Mouse (Mus musculus) hindbrain, embryonic 11.5 days (tissue): ENCODE measurements around the gene Vangl1. TPM values are rescaled to one million over a fixed set of nuclear protein-coding genes. Genes with fewer than 3 reads are reported as not detected.

Experiments
- ATAC-seq: fragments of 200-750 bp; cut with Nextera tagmentation; 2 replicates; pipeline ENCODE4 v1.8.0; 2017; ENCODE audit warnings: mild to moderate bottlenecking, moderate TSS enrichment, moderate library complexity; ENCODE audit not compliant: low FRiP score
- DNase-seq: peaks from one replicate; pipeline ENCODE4 v3.0.0-alpha.2; 2015; ENCODE audit warnings: low spot score
- H3K27ac ChIP-seq: fragments of 300-500 bp; sonication (generic); 2 replicates; pipeline ENCODE4 v1.5.1; 2014; ENCODE audit warnings: mild to moderate bottlenecking, low read depth, low read length
- H3K27me3 ChIP-seq: fragments of 300-500 bp; sonication (generic); 2 replicates; pipeline ENCODE4 v1.6.1; 2014; ENCODE audit warnings: mild to moderate bottlenecking, low read length, moderate library complexity, mixed read lengths; ENCODE audit not compliant: control insufficient read depth, insufficient read depth
- H3K36me3 ChIP-seq: fragments of 300-500 bp; sonication (generic); 2 replicates; pipeline ENCODE4 v1.6.1; 2014; ENCODE audit warnings: mild to moderate bottlenecking, low read length, moderate library complexity, mixed read lengths; ENCODE audit not compliant: control insufficient read depth, insufficient read depth
- H3K4me1 ChIP-seq: fragments of 300-500 bp; sonication (generic); replicated peaks from 2 replicates; pipeline ENCODE4 v1.6.1; 2014; ENCODE audit warnings: low read length, mixed read lengths; ENCODE audit not compliant: control insufficient read depth, insufficient read depth
- H3K4me2 ChIP-seq: fragments of 300-500 bp; sonication (generic); replicated peaks from 2 replicates; pipeline ENCODE4 v1.6.1; 2014; ENCODE audit warnings: mild to moderate bottlenecking, low read depth, low read length
- H3K4me3 ChIP-seq: fragments of 300-500 bp; sonication (generic); 2 replicates; pipeline ENCODE4 v1.5.1; 2014; ENCODE audit warnings: low read depth, low read length
- H3K9ac ChIP-seq: fragments of 300-500 bp; sonication (generic); 2 replicates; pipeline ENCODE4 v1.6.1; 2014; ENCODE audit warnings: low read depth, low read length
- H3K9me3 ChIP-seq: fragments of 300-500 bp; sonication (generic); 2 replicates; pipeline ENCODE4 v1.6.1; 2016; ENCODE audit warnings: low read length; ENCODE audit not compliant: control insufficient read depth
- WGBS: fragments of 180-500 bp; shearing (Covaris S2); extraction: QIAGEN DNeasy Blood & Tissue Kit; methylation state at CpG from one replicate; pipeline ENCODE4 v1.1.7; 2014; 5-methylcytosine and 5-hydroxymethylcytosine counted together
- polyA plus RNA-seq: library from polyadenylated mRNA; unstranded; fragments of >200 nt; fragmentation: Nextera tagmentation; extraction: Ambion mirVana; gene quantifications from 2 replicates; pipeline ENCODE4 v1.2.1, GENCODE M21; 2014

The Vangl1 gene
- polyA plus RNA-seq, 1 experiment from 2014 or later: 12.3 TPM

DNA sequence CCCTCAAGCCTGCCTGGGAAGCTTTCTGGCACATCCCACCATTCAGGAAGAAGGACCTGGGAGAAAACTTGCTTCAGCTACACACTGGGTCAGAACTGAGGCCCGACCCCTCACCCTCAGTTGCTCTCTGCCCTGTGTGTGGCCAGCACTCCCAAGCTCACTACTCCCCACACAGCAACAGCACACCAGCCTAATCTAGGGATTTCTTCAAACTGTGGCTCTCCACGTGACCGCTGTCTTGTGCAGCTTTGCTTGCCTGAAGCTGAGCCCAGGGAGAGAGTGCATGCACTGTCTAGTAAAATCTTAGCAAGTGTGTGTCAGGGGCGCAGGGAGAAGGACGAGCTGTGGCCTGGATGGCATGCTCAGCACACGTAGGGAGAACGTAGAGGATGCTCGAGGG, 18.3 kb upstream of the Vangl1 start:
- Histone ChIP-seq H3K9me3 (no peaks in the 10 kb centered on the region; the same call in 1 of the 2 replicates), H3K4me1 (no peaks in the 10 kb centered on the region), H3K27ac (no peak overlapping the region), H3K4me3 (no peak overlapping the region), H3K9ac (no peak overlapping the region), H3K36me3 (no peaks in the 10 kb centered on the region), H3K27me3 (no peaks in the 10 kb centered on the region), H3K4me2 (no peak overlapping the region)
- 80% methylated on average over 8 of the region's 8 CpGs for WGBS
- ATAC-seq (no peak), DNase-seq (no peak)

DNA sequence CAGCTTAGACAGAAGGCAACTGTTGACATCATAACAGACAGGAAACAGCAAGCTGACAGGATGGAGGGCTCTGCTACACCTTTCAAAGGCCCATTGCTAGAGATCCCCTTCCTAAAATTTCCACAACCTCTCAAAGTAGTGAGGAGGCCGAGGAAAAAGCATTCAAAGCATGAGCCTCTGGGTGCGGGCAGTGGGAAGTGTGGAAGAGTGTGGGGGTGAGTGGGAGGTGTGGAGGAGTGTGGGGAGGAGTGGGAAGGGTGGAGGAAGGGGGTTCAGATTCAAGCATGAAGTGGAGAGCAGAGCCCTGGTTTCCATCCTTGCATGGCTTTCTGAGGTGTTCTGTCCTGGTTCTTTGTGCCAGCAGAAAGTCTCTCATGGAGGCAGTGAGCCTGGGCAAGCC, 13.8 kb upstream of the Vangl1 start:
- DNase-seq: no peak
- Histone ChIP-seq H3K36me3 (no peaks in the 10 kb centered on the region), H3K27me3 (no peaks in the 10 kb centered on the region), H3K4me1 (no peaks in the 10 kb centered on the region), H3K4me3 (no peak overlapping the region), H3K9me3 (no peaks in the 10 kb centered on the region), H3K4me2 (no peak overlapping the region), H3K27ac (no peak overlapping the region), H3K9ac (no peak overlapping the region)
- ATAC-seq: no peak
- 69% methylated on average over 2 of the region's 2 CpGs for WGBS

DNA sequence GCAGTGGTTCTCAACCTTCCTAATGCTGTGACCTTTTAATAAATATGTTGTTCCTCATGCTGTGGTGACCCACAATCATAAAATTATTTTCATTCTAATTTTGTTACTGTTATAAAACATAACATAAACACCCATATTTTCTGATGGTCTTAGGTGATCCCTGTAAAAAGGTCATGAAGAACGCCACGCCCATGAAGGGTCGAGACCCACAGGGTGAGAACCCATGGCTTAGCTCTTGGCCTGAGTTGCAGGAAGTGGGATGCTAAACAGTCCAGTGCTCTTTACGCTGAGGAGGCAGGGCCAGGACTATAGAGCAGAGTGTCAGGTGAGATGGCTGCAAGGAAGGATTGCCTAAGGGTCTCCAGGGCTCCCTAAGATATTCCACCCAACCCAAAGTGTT, 10.2 kb upstream of the Vangl1 start:
- no peak overlapping the region for H3K4me3 ChIP-seq
- H3K36me3 ChIP-seq: no peaks in the 10 kb centered on the region
- no peak overlapping the region for H3K9ac ChIP-seq
- H3K4me2 ChIP-seq: no peak overlapping the region
- H3K4me1 ChIP-seq: no peaks in the 10 kb centered on the region
- no peak overlapping the region for H3K27ac ChIP-seq
- 91% methylated on average over 4 of the region's 4 CpGs for WGBS
- ATAC-seq (no peak), DNase-seq (no peak)
- H3K27me3 ChIP-seq: no peaks in the 10 kb centered on the region
- H3K9me3 ChIP-seq: no peaks in the 10 kb centered on the region

DNA sequence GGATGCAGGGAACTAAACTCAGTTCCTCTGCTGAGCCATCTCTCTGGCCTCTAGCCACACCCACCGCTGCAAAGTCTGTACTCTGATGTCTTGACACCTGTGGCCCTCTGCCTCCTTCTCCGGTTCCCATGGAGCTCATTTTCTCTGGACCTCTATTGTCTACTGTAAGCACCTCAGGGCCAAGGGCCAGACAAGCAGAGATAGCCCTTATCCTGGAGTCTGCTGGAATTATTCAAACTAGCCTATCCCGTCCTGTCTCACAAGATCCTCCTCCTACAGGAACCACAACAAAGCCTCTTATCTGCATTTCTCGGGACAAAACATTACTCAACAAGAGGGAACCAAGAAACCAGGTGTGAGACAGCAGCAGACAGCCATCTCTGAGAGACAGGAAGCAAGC, 9.8 kb upstream of the Vangl1 start:
- H3K27me3 ChIP-seq: no peaks in the 10 kb centered on the region
- H3K4me2 ChIP-seq: no peak overlapping the region
- WGBS: 64% methylated on average over 4 of the region's 4 CpGs
- H3K27ac ChIP-seq: no peak overlapping the region
- no peaks in the 10 kb centered on the region for H3K36me3 ChIP-seq
- H3K4me3 ChIP-seq: no peak overlapping the region
- DNase-seq (no peak), ATAC-seq (no peak)
- H3K9ac ChIP-seq: no peak overlapping the region
- H3K4me1 ChIP-seq: no peaks in the 10 kb centered on the region
- no peaks in the 10 kb centered on the region for H3K9me3 ChIP-seq

DNA sequence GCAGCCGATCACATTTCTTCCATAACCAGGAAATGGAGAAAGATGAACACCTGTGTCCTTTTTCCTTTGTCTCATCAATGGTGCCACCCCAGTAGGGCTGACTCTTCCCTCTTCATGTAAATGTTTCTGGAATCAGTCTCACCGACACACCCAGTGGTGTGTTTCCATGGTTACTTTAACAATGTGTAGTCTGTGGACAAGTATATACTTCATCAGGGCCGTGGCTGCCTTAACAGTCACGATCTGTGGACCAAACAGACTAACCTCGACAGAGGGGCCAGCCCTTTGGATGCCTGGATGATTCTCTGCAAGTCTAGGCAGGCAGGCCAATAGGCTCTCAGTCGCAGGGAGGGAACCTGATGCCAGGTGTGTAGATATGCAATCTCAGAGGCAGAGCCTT, 8.4 kb upstream of the Vangl1 start:
- H3K4me3 ChIP-seq: no peak overlapping the region
- H3K4me1 ChIP-seq: no peaks in the 10 kb centered on the region
- DNase-seq (no peak), ATAC-seq (no peak)
- 60% methylated on average over 6 of the region's 6 CpGs for WGBS
- no peaks in the 10 kb centered on the region for H3K36me3 ChIP-seq
- H3K9me3 ChIP-seq: no peaks in the 10 kb centered on the region
- H3K9ac ChIP-seq: no peak overlapping the region
- H3K27ac ChIP-seq: no peak overlapping the region
- no peak overlapping the region for H3K4me2 ChIP-seq
- H3K27me3 ChIP-seq: no peaks in the 10 kb centered on the region

DNA sequence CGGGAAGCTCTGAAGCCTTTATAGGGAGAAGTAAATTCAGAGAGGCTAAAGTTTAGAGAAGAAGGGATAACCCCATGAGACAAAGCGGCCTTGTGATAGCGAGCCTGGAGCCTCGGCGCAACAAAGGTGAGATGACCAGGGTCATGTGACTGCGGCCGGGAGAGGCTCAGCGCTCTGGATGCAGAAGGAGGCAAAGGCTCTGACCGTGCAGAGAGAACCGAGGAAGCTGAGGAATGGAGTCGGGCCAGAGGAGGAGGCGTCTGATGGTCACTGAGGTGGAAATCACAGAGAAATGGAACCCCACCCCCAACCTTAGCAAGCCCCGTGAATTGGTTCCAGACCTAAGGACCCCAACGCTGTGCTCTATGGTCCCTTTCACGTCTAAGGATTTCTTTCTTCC, 7.8 kb upstream of the Vangl1 start:
- no peak for DNase-seq
- H3K9ac ChIP-seq: no peak overlapping the region
- H3K4me1 ChIP-seq: no peaks in the 10 kb centered on the region
- ATAC-seq: no peak
- H3K9me3 ChIP-seq: no peaks in the 10 kb centered on the region
- 83% methylated on average over 15 of the region's 15 CpGs for WGBS
- no peak overlapping the region for H3K4me2 ChIP-seq
- no peaks in the 10 kb centered on the region for H3K36me3 ChIP-seq
- no peak overlapping the region for H3K4me3 ChIP-seq
- H3K27ac ChIP-seq: no peak overlapping the region
- H3K27me3 ChIP-seq: no peaks in the 10 kb centered on the region

DNA sequence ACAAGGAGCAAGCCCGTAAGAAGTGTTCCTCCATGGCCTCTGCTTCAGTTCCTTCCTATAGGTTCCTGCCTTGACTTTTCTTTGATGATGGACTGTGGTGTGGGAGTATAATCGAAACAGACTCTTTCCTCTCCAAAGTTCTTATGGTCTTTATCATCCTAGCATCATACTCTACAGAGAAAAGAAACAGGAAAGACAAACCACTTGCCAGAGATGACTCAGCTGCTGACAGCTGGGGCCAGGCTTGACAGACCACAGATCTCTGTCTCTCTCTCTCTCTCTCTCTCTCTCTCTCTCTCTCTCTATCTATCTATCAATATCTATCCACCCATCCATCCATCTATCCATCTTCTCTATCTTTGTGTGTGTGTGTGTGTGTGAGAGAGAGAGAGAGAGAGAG, 6.8 kb upstream of the Vangl1 start:
- Histone ChIP-seq H3K27me3 (no peaks in the 10 kb centered on the region; the same call in 1 of the 2 replicates), H3K27ac (no peak overlapping the region), H3K36me3 (no peaks in the 10 kb centered on the region), H3K9me3 (no peaks in the 10 kb centered on the region), H3K9ac (no peak overlapping the region), H3K4me1 (no peaks in the 10 kb centered on the region), H3K4me2 (no peak overlapping the region), H3K4me3 (no peak overlapping the region)
- ATAC-seq (no peak), DNase-seq (no peak)
- 86% methylated on average over 2 of the region's 2 CpGs for WGBS

DNA sequence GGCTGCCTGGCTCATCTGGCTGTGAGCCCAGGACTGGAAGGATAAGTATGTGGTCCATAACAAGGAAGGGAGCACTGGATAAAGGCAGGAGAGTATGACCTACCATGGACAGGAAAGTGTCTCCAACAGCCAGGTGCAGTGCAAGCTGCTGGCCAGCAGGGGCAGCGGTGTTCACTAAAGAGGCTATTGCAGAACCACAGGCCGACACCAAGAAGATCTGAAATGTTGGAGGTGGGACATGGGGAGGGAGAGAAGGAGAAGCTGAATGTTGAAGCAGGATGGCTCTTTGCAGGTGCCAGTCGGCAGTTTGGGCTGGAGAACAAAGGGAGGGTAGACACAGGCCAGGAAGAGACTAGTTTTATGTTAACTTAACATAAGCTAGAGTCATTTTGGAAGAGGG, 6.3 kb upstream of the Vangl1 start:
- DNase-seq (peak; percentile 44), ATAC-seq (no peak)
- H3K4me3 ChIP-seq: no peak overlapping the region
- no peak overlapping the region for H3K9ac ChIP-seq
- no peaks in the 10 kb centered on the region for H3K36me3 ChIP-seq
- H3K9me3 ChIP-seq: no peaks in the 10 kb centered on the region
- no peaks in the 10 kb centered on the region for H3K4me1 ChIP-seq
- H3K27ac ChIP-seq: no peak overlapping the region
- 62% methylated on average over 3 of the region's 3 CpGs for WGBS
- H3K27me3 ChIP-seq: peaks cover under 1% of the 10 kb centered on the region; the same call in 1 of the 2 replicates
- no peak overlapping the region for H3K4me2 ChIP-seq

DNA sequence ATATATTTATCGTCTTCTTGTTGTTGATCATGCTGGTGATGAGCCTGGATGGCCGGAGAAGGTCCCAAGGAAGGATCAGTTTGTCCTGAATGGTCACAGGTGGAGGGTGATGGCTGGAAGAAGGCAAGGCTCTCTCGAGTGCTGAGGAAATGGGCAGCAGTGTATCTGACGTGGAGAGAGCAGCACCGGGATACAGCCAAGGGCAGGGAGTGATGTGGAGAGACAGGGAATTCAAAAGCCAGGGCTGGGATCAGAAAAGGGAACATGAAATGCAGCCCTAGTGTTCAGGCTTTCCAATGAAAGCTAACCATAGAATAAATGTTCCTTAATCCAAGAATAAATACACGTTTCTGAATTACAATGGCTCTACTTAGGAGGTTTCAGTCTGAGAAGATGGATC, 4.4 kb upstream of the Vangl1 start:
- Histone ChIP-seq H3K4me2 (no peak overlapping the region), H3K27ac (no peak overlapping the region), H3K4me3 (no peak overlapping the region), H3K9me3 (no peaks in the 10 kb centered on the region), H3K4me1 (no peaks in the 10 kb centered on the region; the same call in 1 of the 2 replicates), H3K27me3 (peaks cover 5% of the 10 kb centered on the region; the same call in 1 of the 2 replicates), H3K36me3 (no peaks in the 10 kb centered on the region), H3K9ac (no peak overlapping the region)
- DNase-seq (no peak), ATAC-seq (no peak)
- WGBS: 79% methylated on average over 6 of the region's 6 CpGs
